Mouse (Mus musculus): Measurements from ENCODE around the gene Kif1c. TPM values are rescaled to one million over a fixed set of nuclear protein-coding genes. Genes with fewer than 3 reads are reported as not detected.

The Kif1c gene
- polyA plus RNA-seq, 1 experiment from 2014 or later = 4.0 TPM

- WGBS = 29% methylated on average over 14 of the region's 14 CpGs
- Histone ChIP-seq H3K9ac (replicated peaks; ENCODE audit: low read length) (peak overlapping the region; percentile 72), H3K4me1 (ENCODE audit: control insufficient read depth, insufficient read depth, low read length) (peaks cover 19% of the 10 kb centered on the region), H3K27me3 (ENCODE audit: control insufficient read depth, insufficient read depth, low read length) (no peaks in the 10 kb centered on the region), H3K9me3 (ENCODE audit: control insufficient read depth, low read length) (no peaks in the 10 kb centered on the region), H3K4me3 (replicated peaks; ENCODE audit: low read depth, low read length) (peak overlapping the region; percentile 65), H3K27ac (replicated peaks; ENCODE audit: low read depth, low read length) (peak overlapping the region; percentile 96), H3K36me3 (ENCODE audit: control insufficient read depth, insufficient read depth, low read length) (peaks cover 32% of the 10 kb centered on the region), H3K4me2 (ENCODE audit: low read length) (peak overlapping the region; percentile 79)
- ATAC-seq (ENCODE audit: low FRiP score, low TSS enrichment) (no peak), DNase-seq (peak; percentile 45)
Observed at GRCm38 (mm10) chr11:70670483-70670882, 29.9 kb upstream of the Kif1c start.

- H3K4me3 ChIP-seq (replicated peaks; ENCODE audit: low read depth, low read length) = 0 out of 2 replicates have a peak overlapping the region, but pooled peaks have one; percentile 65
Observed at GRCm38 (mm10) chr11:70671333-70672047, 28.9 kb upstream of the Kif1c start.

GRCm38 (mm10) chr11:70674014-70674413, 26.3 kb upstream of the Kif1c start:
- Histone ChIP-seq H3K36me3 (ENCODE audit: control insufficient read depth, insufficient read depth, low read length) (peaks cover 49% of the 10 kb centered on the region), H3K27me3 (ENCODE audit: control insufficient read depth, insufficient read depth, low read length) (no peaks in the 10 kb centered on the region), H3K27ac (replicated peaks; ENCODE audit: low read depth, low read length) (no peak overlapping the region), H3K4me3 (replicated peaks; ENCODE audit: low read depth, low read length) (no peak overlapping the region), H3K9ac (replicated peaks; ENCODE audit: low read length) (no peak overlapping the region), H3K4me2 (ENCODE audit: low read length) (no peak overlapping the region), H3K9me3 (ENCODE audit: control insufficient read depth, low read length) (no peaks in the 10 kb centered on the region), H3K4me1 (ENCODE audit: control insufficient read depth, insufficient read depth, low read length) (peaks cover 13% of the 10 kb centered on the region)
- ATAC-seq (ENCODE audit: low FRiP score, low TSS enrichment) (no peak), DNase-seq (no peak)
- 52% methylated on average over 6 of the region's 6 CpGs for WGBS

More at GRCm38 (mm10) chr11:70671333-70672047, 28.9 kb upstream of the Kif1c start:
- 84% methylated on average over 16 of the region's 16 CpGs for WGBS
- 0 out of 2 replicates have a peak overlapping the region, but pooled peaks have one; percentile 96 for H3K27ac ChIP-seq (replicated peaks; ENCODE audit: low read depth, low read length)
- H3K27me3 ChIP-seq (ENCODE audit: control insufficient read depth, insufficient read depth, low read length) = no peaks in the 10 kb centered on the region
- H3K36me3 ChIP-seq (ENCODE audit: control insufficient read depth, insufficient read depth, low read length) = peaks cover 35% of the 10 kb centered on the region
- H3K4me2 ChIP-seq (ENCODE audit: low read length) = peak overlapping the region; percentile 79; the same call in 1 of the 2 replicates
- H3K4me1 ChIP-seq (ENCODE audit: control insufficient read depth, insufficient read depth, low read length) = peaks cover 19% of the 10 kb centered on the region
- ATAC-seq (ENCODE audit: low FRiP score, low TSS enrichment) (no peak), DNase-seq (no peak)
- H3K9ac ChIP-seq (replicated peaks; ENCODE audit: low read length) = no peak overlapping the region
- no peaks in the 10 kb centered on the region for H3K9me3 ChIP-seq (ENCODE audit: control insufficient read depth, low read length)

- H3K4me1 ChIP-seq (ENCODE audit: control insufficient read depth, insufficient read depth, low read length) = peaks cover 13% of the 10 kb centered on the region
- ATAC-seq (ENCODE audit: low FRiP score, low TSS enrichment) (no peak), DNase-seq (no peak)
- H3K4me3 ChIP-seq (replicated peaks; ENCODE audit: low read depth, low read length) = no peak overlapping the region
- H3K4me2 ChIP-seq (ENCODE audit: low read length) = no peak overlapping the region
- H3K27ac ChIP-seq (replicated peaks; ENCODE audit: low read depth, low read length) = no peak overlapping the region
- no peak overlapping the region for H3K9ac ChIP-seq (replicated peaks; ENCODE audit: low read length)
- WGBS = 63% methylated on average over 11 of the region's 11 CpGs
- peaks cover 54% of the 10 kb centered on the region for H3K36me3 ChIP-seq (ENCODE audit: control insufficient read depth, insufficient read depth, low read length)
- H3K9me3 ChIP-seq (ENCODE audit: control insufficient read depth, low read length) = no peaks in the 10 kb centered on the region
- no peaks in the 10 kb centered on the region for H3K27me3 ChIP-seq (ENCODE audit: control insufficient read depth, insufficient read depth, low read length)
Observed at GRCm38 (mm10) chr11:70674501-70674900, 25.8 kb upstream of the Kif1c start.

GRCm38 (mm10) chr11:70678092-70678491, 22.3 kb upstream of the Kif1c start:
- 82% methylated on average over 9 of the region's 9 CpGs for WGBS
- Histone ChIP-seq H3K27ac (replicated peaks; ENCODE audit: low read depth, low read length) (no peak overlapping the region), H3K9me3 (ENCODE audit: control insufficient read depth, low read length) (no peaks in the 10 kb centered on the region), H3K9ac (replicated peaks; ENCODE audit: low read length) (no peak overlapping the region), H3K4me3 (replicated peaks; ENCODE audit: low read depth, low read length) (no peak overlapping the region), H3K27me3 (ENCODE audit: control insufficient read depth, insufficient read depth, low read length) (no peaks in the 10 kb centered on the region), H3K36me3 (ENCODE audit: control insufficient read depth, insufficient read depth, low read length) (peaks cover 63% of the 10 kb centered on the region), H3K4me2 (ENCODE audit: low read length) (no peak overlapping the region), H3K4me1 (ENCODE audit: control insufficient read depth, insufficient read depth, low read length) (peaks cover 10% of the 10 kb centered on the region; the same call in 1 of the 2 replicates)
- DNase-seq = no peak
- ATAC-seq (ENCODE audit: low FRiP score, low TSS enrichment) = no peak

- Histone ChIP-seq H3K27ac (replicated peaks; ENCODE audit: low read depth, low read length) (no peak overlapping the region), H3K9ac (replicated peaks; ENCODE audit: low read length) (no peak overlapping the region), H3K36me3 (ENCODE audit: control insufficient read depth, insufficient read depth, low read length) (peaks cover 67% of the 10 kb centered on the region), H3K4me3 (replicated peaks; ENCODE audit: low read depth, low read length) (no peak overlapping the region), H3K4me2 (ENCODE audit: low read length) (no peak overlapping the region), H3K27me3 (ENCODE audit: control insufficient read depth, insufficient read depth, low read length) (no peaks in the 10 kb centered on the region), H3K9me3 (ENCODE audit: control insufficient read depth, low read length) (no peaks in the 10 kb centered on the region), H3K4me1 (ENCODE audit: control insufficient read depth, insufficient read depth, low read length) (peaks cover 10% of the 10 kb centered on the region; the same call in 1 of the 2 replicates)
- 73% methylated on average over 2 of the region's 2 CpGs for WGBS
- ATAC-seq (ENCODE audit: low FRiP score, low TSS enrichment) (no peak), DNase-seq (no peak)
Observed at GRCm38 (mm10) chr11:70678576-70678975, 21.8 kb upstream of the Kif1c start.

GRCm38 (mm10) chr11:70679361-70679760, 21.0 kb upstream of the Kif1c start:
- H3K27me3 ChIP-seq (ENCODE audit: control insufficient read depth, insufficient read depth, low read length) = no peaks in the 10 kb centered on the region
- H3K4me2 ChIP-seq (ENCODE audit: low read length) = no peak overlapping the region
- H3K4me1 ChIP-seq (ENCODE audit: control insufficient read depth, insufficient read depth, low read length) = peaks cover 10% of the 10 kb centered on the region; the same call in 1 of the 2 replicates
- 96% methylated on average over 8 of the region's 8 CpGs for WGBS
- no peak overlapping the region for H3K27ac ChIP-seq (replicated peaks; ENCODE audit: low read depth, low read length)
- no peak overlapping the region for H3K9ac ChIP-seq (replicated peaks; ENCODE audit: low read length)
- no peaks in the 10 kb centered on the region for H3K9me3 ChIP-seq (ENCODE audit: control insufficient read depth, low read length)
- ATAC-seq (ENCODE audit: low FRiP score, low TSS enrichment) = no peak
- no peak overlapping the region for H3K4me3 ChIP-seq (replicated peaks; ENCODE audit: low read depth, low read length)
- H3K36me3 ChIP-seq (ENCODE audit: control insufficient read depth, insufficient read depth, low read length) = peaks cover 68% of the 10 kb centered on the region
- no peak for DNase-seq

- Histone ChIP-seq H3K36me3 (ENCODE audit: control insufficient read depth, insufficient read depth, low read length) (peaks cover 69% of the 10 kb centered on the region), H3K4me1 (ENCODE audit: control insufficient read depth, insufficient read depth, low read length) (peaks cover 10% of the 10 kb centered on the region; the same call in 1 of the 2 replicates), H3K27ac (replicated peaks; ENCODE audit: low read depth, low read length) (no peak overlapping the region), H3K4me3 (replicated peaks; ENCODE audit: low read depth, low read length) (no peak overlapping the region), H3K9me3 (ENCODE audit: control insufficient read depth, low read length) (no peaks in the 10 kb centered on the region), H3K9ac (replicated peaks; ENCODE audit: low read length) (no peak overlapping the region), H3K4me2 (ENCODE audit: low read length) (no peak overlapping the region), H3K27me3 (ENCODE audit: control insufficient read depth, insufficient read depth, low read length) (no peaks in the 10 kb centered on the region)
- DNase-seq (no peak), ATAC-seq (ENCODE audit: low FRiP score, low TSS enrichment) (no peak)
- WGBS = 92% methylated on average over 8 of the region's 8 CpGs
Observed at GRCm38 (mm10) chr11:70679894-70680293, 20.5 kb upstream of the Kif1c start.

- 0 out of 2 replicates have a peak, but pooled peaks have one; percentile 6 for ATAC-seq (ENCODE audit: low FRiP score, low TSS enrichment)
- H3K36me3 ChIP-seq (ENCODE audit: control insufficient read depth, insufficient read depth, low read length) = peaks cover 57% of the 10 kb centered on the region
Observed at GRCm38 (mm10) chr11:70681170-70681569, 19.2 kb upstream of the Kif1c start.

More at GRCm38 (mm10) chr11:70681170-70681569, 19.2 kb upstream of the Kif1c start:
- Histone ChIP-seq H3K4me1 (ENCODE audit: control insufficient read depth, insufficient read depth, low read length) (peaks cover 10% of the 10 kb centered on the region; the same call in 1 of the 2 replicates), H3K9ac (replicated peaks; ENCODE audit: low read length) (no peak overlapping the region), H3K4me3 (replicated peaks; ENCODE audit: low read depth, low read length) (no peak overlapping the region), H3K9me3 (ENCODE audit: control insufficient read depth, low read length) (no peaks in the 10 kb centered on the region), H3K27me3 (ENCODE audit: control insufficient read depth, insufficient read depth, low read length) (no peaks in the 10 kb centered on the region), H3K27ac (replicated peaks; ENCODE audit: low read depth, low read length) (peak overlapping the region; percentile 42; the same call in 1 of the 2 replicates), H3K4me2 (ENCODE audit: low read length) (no peak overlapping the region)
- 70% methylated on average over 12 of the region's 12 CpGs for WGBS
- no peak for DNase-seq

Data from midbrain, embryonic 14.5 days (tissue).